Mouse (Mus musculus) left cerebral cortex, adult 11 months (tissue): Measurements from ENCODE around the gene Pja2.
"Not testable (repeated sequence)": the region's sequence is repeated elsewhere in the genome, so short reads cannot be mapped to it uniquely, and the experiment has no call there.

Experiments
- DNase-seq: peaks from one replicate; pipeline ENCODE4 v3.0.0; 2022; ENCODE audit warnings: low spot score

Gene Pja2

DNA sequence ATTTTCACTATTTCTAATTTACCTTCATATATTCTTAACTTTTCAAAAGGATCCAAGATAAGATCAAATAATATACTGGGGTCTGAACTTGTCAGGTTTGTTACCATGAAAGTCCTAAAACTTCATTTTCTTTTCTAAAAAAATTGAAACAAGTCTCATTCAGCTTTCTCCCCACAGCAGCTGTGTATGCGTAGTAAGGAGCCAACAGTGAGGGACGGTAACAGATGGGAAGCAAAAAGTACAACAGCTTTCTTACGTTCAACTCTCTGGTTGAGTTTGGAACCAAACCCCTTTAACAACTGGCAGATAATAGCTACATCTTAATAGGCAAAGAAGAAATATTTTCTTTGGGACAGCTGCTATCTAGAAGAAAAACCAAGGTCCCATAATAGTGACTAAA, 50.3 kb downstream of the Pja2 start:
- DNase-seq: not testable (repeated sequence)

- no peak for DNase-seq
Observed at GRCm38 (mm10) chr17:64277649-64278212, 54.0 kb downstream of the Pja2 start.

DNA sequence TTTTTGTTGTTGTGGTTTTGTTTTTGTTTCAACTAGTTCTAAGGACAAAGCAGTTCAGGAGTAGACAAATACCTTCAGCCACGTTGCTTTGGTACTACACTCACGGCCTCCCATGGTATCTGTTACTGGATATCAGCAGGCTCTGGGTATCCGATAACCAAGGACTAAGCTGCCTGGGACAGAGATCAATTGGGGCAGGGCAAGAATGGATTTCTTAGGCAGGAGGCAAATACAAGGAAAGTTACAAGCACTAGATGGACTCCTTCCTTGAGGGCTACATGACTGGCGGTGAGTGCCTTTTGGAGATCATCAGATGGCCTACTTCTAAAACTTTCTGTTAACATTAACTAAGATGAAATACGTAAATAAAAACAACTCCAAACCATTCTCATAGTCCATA, 55.0 kb downstream of the Pja2 start:
- no peak for DNase-seq

DNA sequence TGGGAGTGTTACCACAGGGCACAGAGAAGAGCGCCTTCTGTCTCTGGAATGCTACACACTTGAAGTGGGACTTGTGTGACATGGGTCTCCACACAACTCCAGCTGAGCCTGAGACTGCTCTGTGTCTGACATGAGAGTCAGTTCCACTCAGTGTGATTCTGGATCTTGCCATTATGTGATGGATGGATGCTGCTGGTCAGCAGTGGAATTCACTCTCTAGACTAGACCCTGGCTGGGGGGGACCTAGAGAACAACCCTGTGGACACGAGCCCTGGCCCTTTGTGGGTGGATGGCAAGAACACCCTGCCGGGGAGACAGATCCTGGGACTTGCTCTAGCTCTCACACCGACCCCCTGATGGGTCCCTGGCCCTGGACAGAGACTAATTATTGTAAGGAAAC, 56.5 kb downstream of the Pja2 start:
- no peak for DNase-seq

- no peak for DNase-seq
Observed at GRCm38 (mm10) chr17:64274341-64275105, 57.2 kb downstream of the Pja2 start.

- no peak for DNase-seq
Observed at GRCm38 (mm10) chr17:64260571-64260970, 71.1 kb downstream of the Pja2 start.

DNA sequence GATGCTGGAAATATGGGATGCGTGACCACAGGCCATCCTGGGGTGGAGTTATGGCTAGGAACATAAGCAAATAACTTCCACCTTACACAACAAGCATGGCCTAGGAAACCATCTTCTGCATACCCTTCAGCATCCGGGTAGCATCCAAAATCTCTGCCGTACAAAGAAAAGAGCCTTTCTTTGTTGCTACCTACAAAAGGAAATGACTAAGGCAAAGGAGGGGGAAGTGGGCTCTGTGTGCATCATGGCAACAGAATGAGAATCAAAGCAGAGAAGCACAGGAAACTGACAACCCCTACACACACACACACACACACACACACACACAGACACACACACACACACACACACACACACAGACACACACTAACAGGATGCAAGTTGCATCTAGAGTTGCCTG, 83.5 kb downstream of the Pja2 start:
- DNase-seq: no peak

GRCm38 (mm10) chr17:64242898-64243297, 88.8 kb downstream of the Pja2 start:
- DNase-seq: no peak

DNA sequence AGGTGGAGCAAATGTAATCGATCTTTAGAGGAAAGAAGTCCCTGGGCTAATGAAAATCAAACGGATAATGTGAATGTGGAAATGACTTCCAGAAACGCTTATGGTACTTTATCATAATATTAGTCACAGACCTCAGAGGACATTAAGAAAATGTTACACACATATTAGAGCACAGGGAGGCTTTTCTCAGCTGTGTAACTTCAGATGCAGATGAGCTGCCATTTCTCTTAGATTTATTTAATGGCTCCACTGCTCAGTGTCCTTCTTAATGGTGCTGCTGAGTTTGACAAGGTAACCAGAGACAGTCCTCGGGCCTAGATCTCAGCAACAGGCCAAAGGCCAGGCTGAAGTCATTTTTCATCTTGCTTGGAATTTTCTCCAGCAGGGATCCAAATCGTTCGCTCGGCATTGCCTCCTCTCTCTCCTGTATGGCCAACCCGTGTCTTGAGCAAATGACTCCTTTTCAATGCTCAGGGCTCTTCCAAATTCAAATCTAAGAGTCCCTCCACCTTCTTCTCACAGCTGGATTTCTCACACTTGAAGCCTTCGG, 89.3 kb downstream of the Pja2 start:
- DNase-seq: no peak

GRCm38 (mm10) chr17:64241544-64242292, 90.0 kb downstream of the Pja2 start:
- no peak for DNase-seq

DNA sequence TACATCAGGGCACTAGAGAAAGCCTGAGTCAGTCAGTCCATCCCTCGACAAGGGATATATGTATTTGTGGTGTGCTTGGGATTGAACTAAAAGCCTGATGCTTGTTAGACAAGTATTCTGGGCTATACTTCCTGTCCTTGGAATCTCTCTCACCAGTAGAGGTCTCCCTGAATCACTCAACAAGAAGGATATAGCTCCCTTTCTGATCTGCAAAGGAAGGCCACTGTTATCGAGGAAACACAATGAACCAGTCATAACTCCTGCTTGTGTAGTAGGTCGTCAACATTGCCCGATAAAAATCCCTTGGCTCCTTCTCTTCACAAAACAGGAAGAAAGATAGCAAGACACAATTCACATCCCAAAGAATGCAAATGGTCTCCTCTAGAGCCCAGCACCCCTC, 99.6 kb downstream of the Pja2 start:
- DNase-seq: no peak

DNA sequence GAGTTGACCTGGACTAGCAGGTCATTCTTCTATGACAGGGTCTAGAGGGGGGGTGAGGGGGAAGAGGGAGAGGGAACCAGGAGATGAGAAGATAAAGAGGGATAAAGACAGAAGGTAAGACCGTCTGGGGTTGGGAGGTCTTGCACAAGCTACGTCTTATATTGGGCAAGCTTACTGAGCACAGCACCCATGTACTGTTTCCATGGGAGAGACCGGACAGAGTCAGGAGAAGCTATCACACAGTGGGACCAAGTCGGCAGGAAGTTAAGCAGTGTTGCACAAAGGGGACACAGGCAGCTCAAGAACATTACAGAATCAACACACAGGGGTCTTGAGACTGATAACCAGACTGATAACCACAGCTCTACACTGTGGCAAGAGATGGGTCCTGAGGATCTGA, 100.1 kb downstream of the Pja2 start:
- not testable (repeated sequence) for DNase-seq

GRCm38 (mm10) chr17:64231172-64231571, 100.5 kb downstream of the Pja2 start:
- DNase-seq: no peak
